Mouse (Mus musculus): ENCODE measurements at regions not wholly inside any gene's neighbourhood (a gene's known extent, or its start where the extent isn't known, plus 50 kb on each side); places are given as distances from the start of the nearest gene placed in this dataset.

- DNase-seq (ENCODE audit: low spot score), result no peak
- intact Hi-C loops (cut with DNase I), result no loop called here
Observed at GRCm38 (mm10) chr2:147601639-147602038, 239.9 kb downstream of the Pax1 start.

GRCm38 (mm10) chr2:147572413-147572812 lies 210.7 kb downstream of the Pax1 start:
- intact Hi-C loops (cut with DNase I), result no loop called here
- DNase-seq (ENCODE audit: low spot score), result no peak

GRCm38 (mm10) chr2:147561220-147561619 lies 199.5 kb downstream of the Pax1 start:
- intact Hi-C loops (cut with DNase I), result no loop called here
- no peak for DNase-seq (ENCODE audit: low spot score)

DNA sequence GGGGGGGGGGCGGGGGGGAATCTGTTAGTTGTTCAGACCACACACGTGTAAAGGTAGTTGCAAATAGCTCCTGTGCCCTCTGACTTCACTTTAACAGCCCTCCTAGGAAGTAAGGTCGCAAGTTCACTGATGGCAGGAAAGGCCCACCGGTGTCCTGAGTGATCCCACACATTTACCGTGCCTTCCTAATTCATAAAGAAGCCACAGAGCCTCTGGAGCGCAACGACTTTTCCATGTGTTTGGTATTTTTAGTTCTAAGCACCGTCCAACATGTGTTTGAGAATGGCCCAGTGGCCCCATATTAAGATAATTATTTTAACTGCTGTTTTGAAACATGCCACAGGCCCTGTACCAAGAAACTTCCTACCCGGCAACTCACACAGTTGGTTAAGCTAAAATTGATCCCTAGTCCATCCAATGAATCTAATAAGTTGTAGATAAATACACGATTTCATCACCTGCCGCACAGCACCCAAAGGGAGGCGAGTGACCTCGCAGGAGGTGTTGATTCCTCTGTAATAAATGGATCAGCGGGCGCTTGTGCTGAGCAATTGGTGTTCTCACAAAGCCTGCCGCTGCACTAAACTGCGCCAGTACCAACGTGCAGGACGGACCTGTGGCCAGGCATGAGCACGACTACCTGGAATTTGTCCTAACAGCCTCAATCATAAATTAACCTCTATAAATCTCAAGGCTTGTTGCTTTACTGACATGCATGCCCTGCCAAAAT lies 198.9 kb downstream of the Pax1 start:
- intact Hi-C loops (cut with DNase I), result no loop called here
- no peak for DNase-seq (ENCODE audit: low spot score)

- intact Hi-C loops (cut with DNase I), result no loop called here
- no peak for DNase-seq (ENCODE audit: low spot score)
Observed at GRCm38 (mm10) chr2:147529161-147529560, 167.4 kb downstream of the Pax1 start.

DNA sequence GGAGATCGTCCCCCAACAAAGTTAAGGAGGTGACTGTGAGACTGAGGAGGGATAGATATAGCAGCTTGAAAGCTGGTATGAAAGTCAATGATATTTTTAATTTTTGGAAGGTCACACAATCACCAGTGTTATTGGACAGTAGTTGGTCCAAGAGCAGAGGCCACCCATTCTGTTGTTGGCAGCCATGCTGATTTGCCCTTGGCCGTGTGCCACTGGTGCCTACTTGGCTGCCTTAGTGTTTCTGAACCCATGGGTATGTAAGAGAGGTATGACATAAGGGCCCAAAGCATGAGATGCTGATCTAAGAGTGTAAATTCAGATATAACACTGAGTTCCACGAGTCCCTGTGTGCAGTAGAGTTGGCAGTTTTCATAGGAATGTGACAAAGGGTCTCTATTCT lies 153.7 kb downstream of the Pax1 start:
- intact Hi-C loops (cut with DNase I), result no loop called here
- DNase-seq (ENCODE audit: low spot score), result no peak

- intact Hi-C loops (cut with DNase I), result no loop called here
- DNase-seq (ENCODE audit: low spot score), result no peak
Observed at GRCm38 (mm10) chr2:147514748-147515147, 153.0 kb downstream of the Pax1 start.

DNA sequence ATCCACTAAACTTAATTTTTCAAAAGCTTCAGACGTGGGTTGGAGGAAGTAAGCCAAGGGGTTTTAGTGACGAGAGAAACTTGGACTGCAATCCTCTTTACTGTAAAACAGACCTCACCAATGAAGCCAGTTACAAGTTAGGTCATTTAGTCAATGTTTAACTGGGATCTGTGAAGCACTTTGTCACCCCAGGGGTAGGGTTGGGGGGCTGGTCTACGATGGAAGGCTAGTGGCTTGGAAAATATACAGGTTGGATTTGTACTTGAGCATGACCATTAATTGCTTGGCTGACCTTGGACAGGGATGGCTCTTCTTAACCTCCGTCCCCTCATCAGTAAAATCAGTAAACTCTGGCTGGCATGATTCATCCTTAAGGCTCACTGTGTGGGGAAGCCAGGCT lies 142.2 kb downstream of the Pax1 start:
- intact Hi-C loops (cut with DNase I), result no loop called here
- no peak for DNase-seq (ENCODE audit: low spot score)

- intact Hi-C loops (cut with DNase I), result no loop called here
- DNase-seq (ENCODE audit: low spot score), result no peak
Observed at GRCm38 (mm10) chr2:147498731-147499130, 137.0 kb downstream of the Pax1 start.

DNA sequence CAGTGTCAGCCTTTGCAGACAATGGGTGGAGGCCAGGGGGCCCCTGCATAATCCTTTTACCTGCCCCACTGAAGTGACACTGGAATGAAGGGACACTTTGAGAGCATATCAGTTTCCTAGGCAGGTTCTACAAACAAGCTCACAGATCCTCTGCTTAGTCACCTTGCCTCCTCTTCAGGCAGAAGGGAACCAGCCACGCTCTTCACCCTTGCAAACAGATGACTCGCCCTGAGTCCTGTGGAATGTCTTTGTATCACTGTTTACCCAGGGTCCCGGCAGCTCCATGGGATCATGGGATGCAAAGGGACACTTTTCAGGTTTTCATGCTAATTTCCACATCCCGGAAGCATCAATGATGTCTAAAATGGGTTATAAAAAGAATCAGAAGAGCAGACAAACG lies 94.2 kb downstream of the Pax1 start:
- intact Hi-C loops (cut with DNase I), result no loop called here
- no peak for DNase-seq (ENCODE audit: low spot score)

GRCm38 (mm10) chr2:147454362-147455257 lies 92.9 kb downstream of the Pax1 start:
- intact Hi-C loops (cut with DNase I), result no loop called here
- DNase-seq (ENCODE audit: low spot score), result no peak

Measured in heart, postnatal 25 days (tissue).